Mouse (Mus musculus): ENCODE measurements around the gene Mettl9. TPM values are rescaled to one million over a fixed set of nuclear protein-coding genes. Genes with fewer than 3 reads are reported as not detected.
"Not testable (repeated sequence)": the region's sequence is repeated elsewhere in the genome, so short reads cannot be mapped to it uniquely, and the experiment has no call there.

Gene Mettl9
- total RNA-seq (2021) (100 to 1,000 TPM in 1 of 2 experiments, 10 to 100 TPM in 1; 83.6 to 118 TPM), polyA plus RNA-seq (2012; rRNA removed) (40.2 and 44.5 TPM in 2 replicates)
- long read RNA-seq, transcript Mettl9-201 (5 exons, 1,823 nt) = major isoform, 84 of 110 reads
- long read RNA-seq, partial matches to known transcripts = 2 of 110 reads
- long read RNA-seq, other reads (novel, unspliced or antisense) = 23 of 110 reads

DNA sequence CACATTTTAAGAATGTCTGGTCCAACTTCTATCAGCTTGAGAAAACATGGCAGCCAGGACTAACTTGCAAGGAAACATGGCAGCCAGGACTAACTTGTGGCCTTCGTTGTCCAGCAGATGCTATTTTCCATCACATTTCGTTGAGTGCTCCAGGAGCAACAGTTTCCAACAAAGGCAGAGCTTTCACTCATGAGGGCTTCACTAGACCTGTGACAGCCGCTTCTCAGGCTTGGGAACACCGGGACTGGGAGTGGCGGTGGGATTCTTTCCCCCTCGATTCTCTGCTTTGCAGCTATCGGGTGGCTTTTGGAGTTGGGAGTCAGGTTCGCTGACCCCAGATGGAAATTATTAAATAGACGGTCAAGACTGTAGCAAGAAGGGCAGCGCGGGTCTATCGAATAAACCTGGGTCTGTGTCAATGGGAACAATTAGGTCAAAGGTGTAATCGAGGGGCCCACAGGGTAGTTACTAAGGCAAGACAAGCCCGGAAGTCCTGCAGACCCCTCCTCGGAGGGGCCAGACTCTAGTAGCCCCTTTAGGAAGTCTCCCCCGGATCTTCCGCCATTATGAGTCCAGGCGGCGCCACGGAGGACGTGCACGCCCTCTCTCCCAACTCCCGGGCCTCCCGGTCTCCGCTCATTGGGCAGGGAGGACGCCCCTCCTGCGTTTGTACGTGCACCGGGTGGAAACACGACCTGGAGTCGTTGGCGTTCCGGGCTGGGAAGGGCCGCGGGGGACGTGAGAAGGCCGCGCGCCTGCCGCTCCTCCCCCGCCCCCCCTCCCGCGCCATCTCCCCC lies at the start of gene Mettl9:
Gene Mettl9 (plus strand): TSS at position 590 of the 797 bp plus-strand sequence.
- DNase-seq = peak; percentile 98

DNA sequence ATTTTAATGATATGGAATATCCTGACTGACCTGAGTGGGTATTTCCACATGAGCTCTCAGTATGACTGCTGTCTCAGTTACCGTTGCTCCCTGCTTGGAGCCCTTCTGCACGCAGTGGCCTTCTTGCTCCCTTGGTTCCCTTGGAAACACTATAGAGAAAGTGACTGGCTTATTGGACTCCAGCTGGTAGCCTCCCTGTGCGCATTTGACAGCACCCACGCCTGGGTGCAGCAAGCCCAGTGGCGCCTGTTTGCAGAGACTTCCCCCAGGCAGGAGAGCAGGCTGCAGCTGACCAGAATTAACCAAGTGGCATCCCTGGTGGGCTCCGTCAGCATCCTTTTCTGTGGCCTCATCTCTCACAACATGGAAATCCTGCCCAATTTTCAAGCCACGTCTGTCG lies 43.1 kb upstream of the Mettl9 start:
- DNase-seq = no peak

DNA sequence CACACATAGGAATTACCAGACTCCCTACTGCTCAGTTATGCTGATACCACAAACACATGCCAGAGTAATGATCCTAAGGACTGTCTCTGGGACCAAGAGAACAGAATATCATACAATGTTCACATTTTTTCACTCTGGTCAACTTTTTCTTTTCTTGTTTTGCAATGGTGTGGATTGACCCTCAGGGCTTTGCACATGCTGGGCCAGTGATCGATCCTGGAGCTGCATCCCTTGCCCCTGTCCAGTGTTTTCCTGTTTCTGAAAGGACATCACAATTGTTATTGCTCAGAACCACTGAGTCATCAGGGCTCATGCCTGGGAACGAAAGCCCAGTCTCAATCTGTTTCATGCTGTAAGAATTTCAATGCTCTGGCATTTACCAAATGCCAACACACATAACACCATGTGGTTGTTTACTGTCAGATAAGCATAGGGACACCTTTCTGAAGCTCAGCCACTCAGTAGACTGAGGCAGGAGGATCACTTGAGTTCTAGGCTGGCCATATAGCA lies 35.2 kb upstream of the Mettl9 start:
- peak; percentile 42 for DNase-seq

DNA sequence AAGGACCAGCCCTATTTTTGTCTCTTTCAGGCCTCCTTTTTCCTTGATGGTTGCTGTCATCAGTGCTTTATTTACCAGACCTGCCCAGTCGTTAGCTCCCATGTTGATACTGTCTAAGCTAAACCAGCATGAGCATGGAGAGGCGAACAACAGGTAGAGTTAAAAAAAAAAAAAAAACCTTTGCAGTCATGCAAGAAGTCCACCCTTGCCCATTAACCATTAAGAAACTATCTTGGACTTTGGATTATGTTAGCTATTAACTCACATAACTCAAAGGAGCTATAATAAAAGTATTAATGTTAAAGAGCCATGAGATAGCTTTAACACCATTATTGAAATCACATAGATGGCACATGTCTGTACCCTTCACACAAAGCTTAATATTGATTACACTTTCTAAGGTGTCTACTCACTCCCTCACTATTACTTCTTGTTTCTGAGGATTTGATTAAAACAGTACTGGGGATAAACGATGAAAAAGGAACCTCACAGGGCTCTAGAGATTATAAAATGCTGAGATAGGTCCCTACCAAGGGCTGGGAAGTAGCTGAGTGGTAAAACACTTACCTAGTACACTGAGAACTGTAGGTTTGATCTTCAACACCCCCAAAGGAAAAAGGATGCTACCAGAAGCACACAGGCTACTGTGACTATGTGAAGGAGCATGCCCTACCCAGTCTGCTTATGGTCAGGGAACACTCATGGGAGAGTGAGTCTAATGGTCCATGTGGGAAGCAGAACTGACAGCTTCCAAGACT lies 34.0 kb upstream of the Mettl9 start:
- DNase-seq = no peak

DNA sequence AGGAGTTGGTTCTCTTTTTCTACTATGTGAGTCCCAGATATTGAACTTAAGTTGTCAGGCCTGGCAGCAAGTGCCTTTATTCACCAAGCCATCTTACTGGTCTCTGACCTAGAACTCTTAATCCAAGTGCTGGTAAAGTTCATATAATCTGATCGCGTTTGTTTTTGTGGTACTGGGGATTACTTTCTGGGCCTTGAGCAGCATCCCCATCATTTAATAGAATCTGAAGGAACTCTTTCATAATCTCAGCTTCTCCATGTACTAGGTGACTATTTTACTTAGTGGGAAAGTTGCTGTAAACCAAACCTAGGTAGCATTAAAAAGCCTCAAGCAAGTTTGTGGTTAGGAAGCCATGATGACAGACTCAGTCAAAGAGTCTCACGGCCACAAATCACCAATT lies 32.4 kb upstream of the Mettl9 start:
- no peak for DNase-seq

DNA sequence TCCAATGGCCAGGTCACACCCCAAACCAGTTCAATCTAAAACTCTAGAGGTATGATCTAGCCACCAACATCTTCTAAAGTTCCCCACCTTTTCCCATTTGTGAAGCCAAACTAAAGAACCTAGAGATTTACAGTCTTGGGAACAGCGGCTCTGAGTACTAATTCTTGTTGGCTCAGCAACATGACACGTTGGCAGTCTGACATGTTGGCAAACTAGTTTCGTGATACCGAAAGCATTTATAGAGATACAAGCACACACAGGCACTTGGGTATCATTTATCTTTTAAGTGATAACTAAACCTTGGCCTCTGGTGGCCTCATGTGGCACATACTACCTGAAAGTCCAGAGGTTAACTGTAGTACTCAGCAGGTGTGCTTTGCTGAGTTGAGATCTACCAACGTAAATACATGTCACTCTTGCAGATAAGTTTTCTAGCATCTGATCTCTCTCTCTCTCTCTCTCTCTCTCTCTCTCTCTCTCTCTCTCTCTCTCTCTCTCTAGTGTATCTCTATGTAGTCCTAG lies 31.8 kb upstream of the Mettl9 start:
- no peak for DNase-seq

DNA sequence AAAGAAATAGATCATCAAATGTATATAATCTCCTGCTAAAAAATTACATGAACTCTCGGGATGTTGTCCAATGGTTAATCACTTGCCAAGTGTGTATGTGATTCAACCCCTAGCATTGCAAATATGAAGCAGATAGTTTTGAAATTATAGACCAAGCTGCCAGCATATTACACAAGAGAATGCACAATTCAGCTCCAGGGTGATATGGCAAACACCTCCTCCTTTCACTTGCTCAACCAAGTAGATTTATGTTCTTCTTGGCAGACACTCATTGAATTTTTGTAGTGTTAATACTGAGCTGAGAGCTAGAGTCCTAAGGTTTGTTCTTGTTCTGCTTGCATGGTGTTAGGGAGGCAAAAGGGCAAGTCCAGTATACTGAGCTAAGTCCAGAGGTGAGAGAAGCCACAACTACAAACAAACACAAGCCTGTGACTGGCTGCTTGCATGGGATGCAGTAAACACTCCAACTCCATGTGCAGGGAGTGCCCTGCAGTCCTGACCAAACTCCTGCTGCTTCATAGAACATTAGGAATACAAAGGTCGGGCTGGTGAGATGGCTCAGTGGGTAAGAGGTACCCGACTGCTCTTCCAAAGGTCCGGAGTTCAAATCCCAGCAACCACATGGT lies 30.3 kb upstream of the Mettl9 start:
- peak; percentile 41 for DNase-seq

DNA sequence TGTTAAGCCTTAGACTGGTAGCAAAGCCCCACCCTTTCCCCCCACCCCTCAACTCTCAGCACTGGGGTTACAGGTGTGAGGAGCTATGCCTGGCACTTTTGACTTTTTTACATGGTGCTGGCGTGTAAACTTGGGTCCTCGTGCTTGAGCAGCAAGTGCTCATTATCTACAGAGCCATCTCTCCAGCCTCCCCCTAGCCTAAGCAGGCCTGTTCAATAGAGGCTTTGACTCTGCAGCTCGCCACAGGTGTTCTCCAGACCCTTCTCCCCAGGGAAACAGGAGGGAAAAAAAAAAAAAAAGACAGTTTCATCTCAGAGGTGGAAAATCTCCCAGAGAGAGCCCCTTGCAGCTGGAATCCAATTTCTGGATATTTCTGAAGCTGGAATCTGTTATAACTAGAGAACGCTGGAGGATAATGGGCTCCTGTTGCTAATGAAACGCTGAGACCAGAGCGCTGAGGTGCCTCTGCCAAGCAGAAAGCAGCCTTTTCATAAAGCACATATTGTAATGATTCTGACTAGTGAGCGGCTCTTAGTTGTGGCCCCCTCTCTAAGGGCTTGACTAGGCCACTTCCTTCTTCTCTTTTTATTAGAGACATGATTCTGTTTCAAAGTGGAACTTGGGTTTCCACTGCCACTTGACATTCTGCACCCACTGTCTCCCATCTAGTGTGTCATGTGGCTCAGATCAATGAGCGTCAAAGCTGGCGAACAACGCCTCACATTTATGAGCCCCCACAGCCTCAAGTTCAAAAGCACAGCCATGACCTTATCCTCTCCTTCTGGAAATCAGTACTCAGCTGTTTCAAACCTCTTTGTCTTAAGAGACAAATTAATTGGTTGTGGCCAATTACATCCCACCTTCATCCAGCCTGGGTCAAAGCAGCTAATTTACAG lies 22.2 kb upstream of the Mettl9 start:
- DNase-seq = no peak

DNA sequence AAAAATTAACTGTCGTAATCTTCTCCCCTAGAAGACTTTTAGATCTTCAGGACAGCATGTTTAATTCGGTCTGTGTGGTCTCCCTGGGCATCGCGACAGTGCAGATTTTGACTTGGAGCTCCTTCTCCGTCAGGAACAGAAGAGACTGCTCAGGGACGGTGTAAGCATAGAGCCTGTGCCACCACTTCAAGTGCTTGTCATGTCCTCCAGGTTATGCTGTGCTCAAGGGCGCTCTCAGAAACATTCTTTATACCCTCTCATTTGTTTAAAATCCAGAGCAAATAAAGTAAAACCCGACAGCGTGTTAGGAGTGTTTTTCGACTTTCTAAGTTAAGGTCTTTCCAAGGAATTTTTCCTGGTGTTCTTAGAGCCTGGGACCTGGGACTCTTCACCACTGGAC lies 19.8 kb upstream of the Mettl9 start:
- DNase-seq = no peak

DNA sequence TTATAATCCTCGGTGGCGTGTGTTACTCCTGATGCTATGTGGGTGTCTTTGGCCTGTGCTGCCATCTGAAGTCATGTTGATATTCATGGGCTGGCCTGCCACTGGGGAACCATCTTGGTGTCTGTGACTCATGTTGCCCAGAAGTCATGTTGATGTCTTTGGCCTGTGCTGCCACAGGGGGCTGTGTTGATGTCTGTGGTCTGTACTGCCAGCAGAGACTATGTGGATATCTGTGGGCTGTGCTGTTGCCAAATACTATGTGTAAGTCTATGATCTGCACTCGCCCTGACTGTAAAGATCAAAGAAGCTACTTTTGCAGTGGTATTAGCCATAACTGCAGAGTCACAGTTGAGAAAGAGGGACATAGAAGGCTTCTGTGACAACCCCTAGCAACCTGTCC lies 15.5 kb upstream of the Mettl9 start:
- DNase-seq = no peak

DNA sequence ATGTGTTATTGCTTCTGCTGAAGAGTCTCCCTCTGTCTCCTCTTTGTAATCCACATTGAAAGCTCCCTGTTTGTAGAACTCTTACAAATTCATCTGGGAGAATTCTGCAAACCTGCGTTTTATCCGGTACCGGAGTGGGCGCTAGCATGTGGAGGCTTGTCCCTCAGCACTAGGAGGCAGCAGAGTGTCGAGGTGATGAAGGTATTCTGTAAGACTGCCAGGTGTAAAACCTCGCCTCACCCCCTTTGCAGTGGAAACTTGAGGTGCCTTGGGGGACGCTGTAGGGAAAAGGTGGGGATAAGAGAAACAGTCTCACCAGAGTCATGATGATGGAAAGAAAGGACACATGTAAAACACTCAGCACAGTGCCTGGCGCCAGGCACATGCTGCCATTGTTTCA lies 14.0 kb upstream of the Mettl9 start:
- DNase-seq = no peak

DNA sequence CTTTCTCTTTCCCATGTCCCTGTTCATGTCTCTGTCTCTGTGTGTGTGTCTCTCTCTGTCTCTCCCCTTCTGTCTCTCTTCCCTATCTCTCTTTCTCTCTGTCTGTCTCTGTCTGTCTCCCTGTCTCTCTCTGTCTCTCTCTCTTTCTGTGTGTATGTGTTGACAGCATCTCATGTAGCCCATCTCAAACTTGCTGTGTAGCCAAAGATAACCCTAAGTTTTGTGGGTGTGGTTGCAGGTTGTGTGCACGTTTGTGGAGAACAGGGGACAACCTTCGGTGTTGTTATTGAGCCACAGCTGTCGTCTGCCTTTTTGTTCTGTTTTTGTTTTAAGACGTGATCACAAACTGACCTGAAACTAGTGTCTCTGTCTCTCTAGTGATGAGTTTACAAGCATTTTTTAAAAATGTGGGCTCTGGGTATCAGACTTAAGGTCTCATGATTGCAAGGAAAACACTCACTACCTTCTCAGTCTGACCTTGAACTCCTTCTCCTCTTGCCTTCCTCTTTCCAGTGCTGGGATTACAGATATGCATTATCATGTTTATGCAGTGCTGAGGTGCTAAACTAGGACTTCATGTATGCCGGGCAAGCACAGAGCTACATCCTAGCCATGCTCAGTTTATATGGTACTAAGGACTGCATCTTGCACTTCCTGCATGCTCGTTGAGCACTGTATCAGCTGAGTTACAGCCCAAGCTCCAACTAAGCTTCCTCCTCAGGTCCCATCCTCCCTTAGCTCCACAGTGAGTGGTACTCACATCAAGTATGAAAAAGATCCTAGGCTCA lies 8.8 kb upstream of the Mettl9 start:
- DNase-seq = no peak

DNA sequence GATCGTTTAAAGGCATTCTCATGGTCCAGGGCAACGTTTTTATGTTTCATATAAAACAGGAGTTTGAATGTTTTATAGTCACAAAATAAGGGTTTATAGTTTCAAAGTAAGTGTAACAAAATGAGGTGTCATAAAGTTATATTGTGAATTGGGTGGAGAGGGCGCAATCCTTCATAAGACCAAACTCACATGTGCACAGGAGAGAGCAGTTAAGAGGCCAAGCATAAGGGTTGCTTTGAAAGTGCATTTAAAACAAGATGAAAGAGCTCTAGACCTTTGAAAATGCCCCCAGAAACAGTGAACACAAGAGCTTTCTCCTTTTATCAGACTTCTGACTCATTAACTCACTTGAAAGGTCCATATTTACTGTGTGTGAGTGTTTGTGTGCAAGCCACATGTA lies 7.9 kb upstream of the Mettl9 start:
- DNase-seq = no peak

DNA sequence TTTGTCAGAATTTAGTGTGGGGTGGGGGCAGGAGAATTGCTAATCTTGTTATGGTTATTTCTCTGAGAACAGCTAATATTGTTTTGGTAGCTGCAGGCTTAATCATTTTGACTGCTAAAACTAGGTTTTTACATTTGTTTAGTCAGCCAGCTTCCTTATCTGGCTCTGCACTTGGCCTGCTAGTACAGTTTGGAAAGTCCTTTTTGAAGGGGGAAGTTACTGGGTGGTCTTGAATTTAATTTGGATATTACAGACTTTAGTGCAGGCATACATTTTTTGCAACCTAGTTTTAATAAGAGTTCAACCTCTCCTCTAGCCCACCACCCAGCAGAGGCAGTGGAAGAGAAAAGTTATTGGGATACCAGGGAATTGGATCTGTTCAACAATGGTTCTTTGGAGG lies 4.3 kb upstream of the Mettl9 start:
- not testable (repeated sequence) for DNase-seq

DNA sequence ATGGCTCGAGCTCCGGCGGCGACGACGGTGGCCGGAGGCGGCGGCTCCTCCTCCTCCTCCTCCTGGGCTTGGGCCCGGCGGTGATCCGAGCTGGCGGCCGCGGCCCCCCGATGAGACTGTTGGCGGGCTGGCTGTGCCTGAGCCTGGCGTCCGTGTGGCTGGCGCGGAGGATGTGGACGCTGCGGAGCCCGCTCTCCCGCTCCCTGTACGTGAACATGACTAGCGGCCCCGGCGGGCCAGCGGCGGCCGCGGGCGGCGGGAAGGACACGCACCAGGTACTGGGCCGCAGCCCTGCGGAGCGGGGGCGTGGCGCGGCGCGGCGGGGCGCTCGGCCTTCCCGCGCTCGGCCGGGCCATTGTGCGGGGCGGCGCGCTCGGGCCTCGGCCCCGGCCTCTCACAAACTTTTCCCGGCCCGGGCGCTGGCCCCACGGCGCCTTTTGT lies 476 bp downstream of the Mettl9 start:
- DNase-seq = no peak

DNA sequence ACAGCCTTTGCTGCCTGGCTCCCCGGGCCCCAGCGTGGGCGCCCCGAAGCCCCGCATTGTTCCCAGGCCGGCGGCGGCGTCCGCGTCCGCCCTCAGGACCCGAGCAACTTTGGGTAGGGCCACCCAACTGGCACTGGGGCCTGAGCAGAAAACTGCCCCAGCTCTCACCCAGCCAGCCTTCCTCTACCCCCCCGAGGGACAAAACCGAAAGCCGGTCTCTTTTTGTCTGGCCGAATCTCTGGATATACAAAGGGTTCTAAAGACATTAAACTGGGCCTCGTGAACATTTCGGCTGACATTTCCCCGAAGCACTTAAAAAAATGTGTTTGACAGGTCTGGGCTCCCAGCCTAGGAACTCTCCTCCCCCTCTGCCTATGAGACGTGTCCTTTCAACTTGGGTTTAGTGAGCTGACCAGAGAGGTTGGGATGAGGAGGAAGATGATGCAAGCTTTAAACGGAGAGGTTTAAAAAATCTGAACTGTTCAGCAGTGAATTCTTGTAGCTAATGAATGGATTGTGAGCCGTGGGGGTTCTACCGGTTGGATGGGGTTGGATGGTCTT lies 996 bp downstream of the Mettl9 start:
- DNase-seq = peak; percentile 81

DNA sequence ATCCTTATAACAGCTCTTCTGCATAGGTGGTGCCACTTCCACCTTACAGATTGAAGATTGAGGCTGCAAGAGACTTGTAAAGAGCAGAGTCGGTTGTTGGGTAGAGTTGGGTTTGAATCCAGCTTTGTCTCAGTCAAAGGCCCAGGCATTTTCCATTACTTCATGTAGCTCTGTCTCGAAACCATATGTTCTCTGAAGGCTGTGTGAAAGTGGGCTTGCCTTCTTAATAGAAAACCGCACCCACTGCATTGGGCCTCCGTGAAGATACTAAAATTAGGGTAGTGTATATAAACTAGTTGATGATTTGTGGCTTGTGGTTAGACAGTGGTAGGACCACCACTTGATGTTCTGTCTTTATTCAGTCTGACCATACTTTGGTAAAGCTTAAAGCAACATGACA lies 6.3 kb downstream of the Mettl9 start:
- no peak for DNase-seq

DNA sequence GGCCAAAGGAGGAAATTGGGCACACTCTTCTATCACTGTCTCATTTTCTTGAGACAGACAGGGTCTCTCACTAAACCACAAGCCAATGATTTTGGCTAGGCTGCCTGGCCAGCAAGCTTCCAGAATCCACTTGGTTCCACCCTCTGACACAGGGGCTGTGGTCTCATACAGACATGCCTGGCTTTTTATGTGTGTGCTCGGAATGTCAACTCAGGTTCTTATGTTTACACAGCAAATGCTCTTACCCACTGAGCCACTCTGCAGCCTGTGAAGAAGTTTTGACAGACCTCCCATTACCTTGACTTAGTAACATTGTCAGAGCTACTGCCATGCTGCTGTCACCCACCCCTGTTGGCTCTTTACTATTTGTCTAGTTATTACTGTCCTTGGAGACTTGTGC lies 7.7 kb downstream of the Mettl9 start:
- no peak for DNase-seq

DNA sequence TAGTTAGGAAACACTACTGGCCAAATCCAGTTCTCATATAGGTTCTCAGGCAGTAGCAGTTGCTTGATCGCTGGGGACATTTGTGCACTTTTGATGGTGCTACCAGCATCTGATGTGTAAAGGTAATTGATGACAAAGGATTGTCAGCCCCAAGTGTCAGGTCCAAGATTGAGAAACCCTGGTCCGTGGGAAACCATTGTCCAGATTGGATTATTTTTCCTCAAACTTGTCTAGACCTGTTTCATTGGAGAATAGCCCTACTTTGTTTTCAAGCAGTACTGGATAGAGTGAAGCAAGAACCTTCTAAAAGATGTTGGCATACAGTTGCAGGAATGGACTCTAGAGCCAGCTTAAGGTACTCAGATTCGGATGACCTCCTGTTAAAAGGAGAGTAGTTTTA lies 8.8 kb downstream of the Mettl9 start:
- no peak for DNase-seq

DNA sequence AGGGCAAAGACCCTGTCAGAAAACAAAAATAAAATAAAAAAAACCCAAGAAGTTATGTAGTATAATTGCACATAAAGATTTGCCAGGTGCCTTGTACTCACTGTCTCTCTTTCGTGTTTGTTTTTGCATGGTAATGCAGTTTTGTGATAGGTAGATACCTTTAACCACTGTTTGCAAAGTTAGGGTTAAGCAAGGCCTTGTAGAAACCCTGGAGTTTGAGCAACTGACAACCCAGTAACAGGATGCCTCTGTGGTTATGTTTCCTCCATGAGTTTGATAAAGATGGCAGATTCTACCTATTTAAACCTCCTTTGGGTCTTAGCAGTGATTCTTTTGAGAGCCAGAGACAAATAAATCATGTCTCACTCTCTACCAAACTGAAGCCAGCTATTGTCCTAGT lies 9.3 kb downstream of the Mettl9 start:
- DNase-seq = no peak

Measured in adrenal gland, adult 2 months (tissue).